Mouse (Mus musculus) heart, adult 2 months (tissue): ENCODE results near the gene Traf3ip1. TPM values are rescaled to one million over a fixed set of nuclear protein-coding genes. Genes with fewer than 3 reads are reported as not detected.

Experiments used
- DNase-seq, 2 experiments: peaks; one replicate each; pipeline ENCODE4 v3.0.0; 2021
- H3K27ac ChIP-seq: fragments of 200-600 bp; 2 replicates; pipeline ENCODE4 v1.8.1; 2022
- H3K27me3 ChIP-seq: fragments of 200-500 bp; 2 replicates; pipeline ENCODE4 v1.6.1; 2012; ENCODE audit warnings: mild to moderate bottlenecking, low read length, inconsistent platforms, mixed read lengths; ENCODE audit not compliant: control insufficient read depth, insufficient read depth
- H3K36me3 ChIP-seq: fragments of 200-500 bp; 2 replicates; pipeline ENCODE4 v1.6.1; 2012; ENCODE audit warnings: low read length, inconsistent platforms; ENCODE audit not compliant: control insufficient read depth, insufficient read depth
- H3K4me1 ChIP-seq: fragments of 200-500 bp; 2 replicates; pipeline ENCODE4 v1.6.1; 2011; ENCODE audit warnings: low read length; ENCODE audit not compliant: control insufficient read depth, insufficient read depth
- H3K4me3 ChIP-seq: fragments of 200-600 bp; 2 replicates; pipeline ENCODE4 v1.8.1; 2022
- H3K79me2 ChIP-seq: fragments of 200-500 bp; replicated peaks from 2 replicates; pipeline ENCODE4 v1.6.1; 2012; ENCODE audit warnings: mild to moderate bottlenecking, inconsistent platforms, low read length, moderate library complexity, mixed read lengths; ENCODE audit not compliant: control insufficient read depth, insufficient read depth
- H3K9ac ChIP-seq: fragments of 200-500 bp; 2 replicates; pipeline ENCODE4 v1.6.1; 2012; ENCODE audit warnings: low read depth, mild to moderate bottlenecking, control low read depth, inconsistent platforms, low read length, mixed read lengths
- CTCF ChIP-seq: fragments of 200-600 bp; IDR thresholded peaks from 2 replicates; pipeline ENCODE4 v1.8.1; 2022; ENCODE audit warnings: antibody characterized with exemption, mild to moderate bottlenecking, moderate library complexity
- EP300 ChIP-seq: fragments of 200-500 bp; IDR thresholded peaks from 2 replicates; pipeline ENCODE4 v1.6.1; 2011; ENCODE audit warnings: low read depth, low read length, control low read depth; ENCODE audit not compliant: insufficient read depth
- POLR2A ChIP-seq: fragments of 200-500 bp; IDR thresholded peaks from 2 replicates; pipeline ENCODE4 v1.6.1; 2011; ENCODE audit warnings: mild to moderate bottlenecking, low read depth, low read length, control low read depth; ENCODE audit not compliant: insufficient read depth
- WGBS: fragments of 180-500 bp; shearing (Covaris S2); methylation state at CpG from one replicate; pipeline ENCODE4 v1.1.7; 2018; 5-methylcytosine and 5-hydroxymethylcytosine counted together
- intact Hi-C: fragments of 180-260 bp; cut with DNase I; formaldehyde crosslinking; loops from one replicate; pipeline ENCODE4 v1.15.1; 2025
- polyA plus RNA-seq: library from polyadenylated mRNA; depleted of rRNA; stranded (reverse); fragments of >200 nt; gene quantifications from 2 replicates; pipeline ENCODE4 v1.2.3, GENCODE M21; 2012
- total RNA-seq, 2 experiments: library from RNA; stranded (reverse); gene quantifications; 2 replicates each; pipeline ENCODE4 v1.2.3; 2021

Gene Traf3ip1
- total and polyA plus RNA-seq, 3 experiments, result 5.0 to 5.1 (median 5.0) TPM

GRCm38 (mm10) chr1:91460069-91460468 is 34.4 kb upstream of the Traf3ip1 start:
- 0 out of 2 replicates have a peak, but pooled peaks cover under 1% of the 10 kb centered on the region for H3K79me2 ChIP-seq
- no peak overlapping the region for H3K9ac ChIP-seq
- intact Hi-C loops, result loop anchor here (1.0 kb wide), 1 partner anchor 24 kb away; no protein-coding TSS in a partner anchor
- no peak overlapping the region for H3K4me3 ChIP-seq
- DNase-seq, result no peak
- peak overlapping the region; percentile 86 for H3K27ac ChIP-seq
- no peaks in the 10 kb centered on the region; the same call in 1 of the 2 replicates for H3K36me3 ChIP-seq
- WGBS, result 42% methylated on average over 7 of the region's 7 CpGs
- H3K4me1 ChIP-seq, result peaks cover 18% of the 10 kb centered on the region
- no peaks in the 10 kb centered on the region for H3K27me3 ChIP-seq
- no peak for TF ChIP-seq CTCF
- TF ChIP-seq POLR2A, result no peak
- TF ChIP-seq EP300, result no peak

- TF ChIP-seq EP300 (no peak), POLR2A (no peak), CTCF (no peak)
- 58% methylated on average over 4 of the region's 4 CpGs for WGBS
- H3K4me3 ChIP-seq, result no peak overlapping the region
These were observed 33.9 kb upstream of the Traf3ip1 start for GRCm38 (mm10) chr1:91460564-91460963.

GRCm38 (mm10) chr1:91463336-91463995 is 31.0 kb upstream of the Traf3ip1 start:
- 85% methylated on average over 13 of the region's 13 CpGs for WGBS
- DNase-seq, result no peak
- TF ChIP-seq POLR2A, result no peak
- TF ChIP-seq EP300, result no peak
- TF ChIP-seq CTCF, result no peak
- no peak overlapping the region for H3K27ac ChIP-seq
- no peak overlapping the region for H3K4me3 ChIP-seq
- intact Hi-C loops, result no loop called here
- no peak overlapping the region for H3K9ac ChIP-seq
- no peaks in the 10 kb centered on the region for H3K27me3 ChIP-seq
- no peaks in the 10 kb centered on the region for H3K79me2 ChIP-seq
- peaks cover 3% of the 10 kb centered on the region for H3K4me1 ChIP-seq
- no peaks in the 10 kb centered on the region for H3K36me3 ChIP-seq

More at GRCm38 (mm10) chr1:91460564-91460963, 33.9 kb upstream of the Traf3ip1 start:
- H3K27me3 ChIP-seq, result no peaks in the 10 kb centered on the region
- H3K27ac ChIP-seq, result no peak overlapping the region
- peak in 1 of 2 experiments; percentile 14 for DNase-seq
- H3K4me1 ChIP-seq, result peaks cover 18% of the 10 kb centered on the region
- H3K9ac ChIP-seq, result no peak overlapping the region
- intact Hi-C loops, result loop anchor here (1.0 kb wide), 1 partner anchor 24 kb away; no protein-coding TSS in a partner anchor
- no peaks in the 10 kb centered on the region for H3K79me2 ChIP-seq
- H3K36me3 ChIP-seq, result no peaks in the 10 kb centered on the region; the same call in 1 of the 2 replicates

- WGBS, result 59% methylated on average over 5 of the region's 5 CpGs
- H3K27me3 ChIP-seq, result no peaks in the 10 kb centered on the region
- peaks cover 3% of the 10 kb centered on the region for H3K4me1 ChIP-seq
- H3K4me3 ChIP-seq, result no peak overlapping the region
- intact Hi-C loops, result no loop called here
- no peak overlapping the region for H3K9ac ChIP-seq
- H3K27ac ChIP-seq, result no peak overlapping the region
- no peak for DNase-seq
- H3K79me2 ChIP-seq, result no peaks in the 10 kb centered on the region
- H3K36me3 ChIP-seq, result no peaks in the 10 kb centered on the region
- TF ChIP-seq EP300 (no peak), POLR2A (no peak), CTCF (no peak)
These were observed 30.0 kb upstream of the Traf3ip1 start for GRCm38 (mm10) chr1:91464436-91464835.

GRCm38 (mm10) chr1:91465244-91465643 is 29.2 kb upstream of the Traf3ip1 start:
- Histone ChIP-seq H3K36me3 (no peaks in the 10 kb centered on the region), H3K79me2 (no peaks in the 10 kb centered on the region), H3K27ac (no peak overlapping the region), H3K9ac (no peak overlapping the region), H3K4me3 (no peak overlapping the region), H3K27me3 (no peaks in the 10 kb centered on the region), H3K4me1 (peaks cover under 1% of the 10 kb centered on the region; the same call in 1 of the 2 replicates)
- intact Hi-C loops, result no loop called here
- DNase-seq, result no peak
- no peak for TF ChIP-seq EP300
- TF ChIP-seq CTCF, result no peak
- no peak for TF ChIP-seq POLR2A
- WGBS, result 17% methylated on average over 1 of the region's 1 CpGs

GRCm38 (mm10) chr1:91466186-91466585 is 28.3 kb upstream of the Traf3ip1 start:
- TF ChIP-seq CTCF (no peak), POLR2A (no peak), EP300 (no peak)
- Histone ChIP-seq H3K79me2 (no peaks in the 10 kb centered on the region), H3K27me3 (no peaks in the 10 kb centered on the region), H3K9ac (no peak overlapping the region), H3K36me3 (no peaks in the 10 kb centered on the region), H3K4me1 (no peaks in the 10 kb centered on the region), H3K4me3 (no peak overlapping the region), H3K27ac (no peak overlapping the region)
- 83% methylated on average over 6 of the region's 6 CpGs for WGBS
- no peak for DNase-seq
- intact Hi-C loops, result no loop called here
